Mouse (Mus musculus): ENCODE data around the gene Fam189b. TPM values are rescaled to one million over a fixed set of nuclear protein-coding genes. Genes with fewer than 3 reads are reported as not detected.

Gene Fam189b
- polyA plus RNA-seq, 1 experiment from 2014 or later = 35.4 TPM

- H3K27ac ChIP-seq (ENCODE audit: low read depth, low read length) = no peak overlapping the region
- no peak overlapping the region for H3K9ac ChIP-seq (ENCODE audit: low read depth, low read length)
- H3K4me3 ChIP-seq (ENCODE audit: low read length) = no peak overlapping the region
- H3K27me3 ChIP-seq (replicated peaks; ENCODE audit: control insufficient read depth, insufficient read depth, low read length) = no peaks in the 10 kb centered on the region
- no peak for ATAC-seq
- peaks cover 40% of the 10 kb centered on the region for H3K4me1 ChIP-seq (ENCODE audit: control insufficient read depth, insufficient read depth, low read depth, low read length)
- H3K4me2 ChIP-seq (ENCODE audit: low read length) = no peak overlapping the region
- WGBS = 64% methylated on average over 4 of the region's 4 CpGs
- no peaks in the 10 kb centered on the region for H3K9me3 ChIP-seq (ENCODE audit: control insufficient read depth, low read length)
- H3K36me3 ChIP-seq (ENCODE audit: control insufficient read depth, insufficient read depth, low read length) = peaks cover 12% of the 10 kb centered on the region
Measured at GRCm38 (mm10) chr3:89229276-89229675, 46.3 kb downstream of the Fam189b start.

- 91% methylated on average over 2 of the region's 2 CpGs for WGBS
- H3K9ac ChIP-seq (ENCODE audit: low read depth, low read length) = no peak overlapping the region
- H3K4me3 ChIP-seq (ENCODE audit: low read length) = no peak overlapping the region
- H3K27ac ChIP-seq (ENCODE audit: low read depth, low read length) = no peak overlapping the region
- no peak for ATAC-seq
- H3K27me3 ChIP-seq (replicated peaks; ENCODE audit: control insufficient read depth, insufficient read depth, low read length) = no peaks in the 10 kb centered on the region
- no peak overlapping the region for H3K4me2 ChIP-seq (ENCODE audit: low read length)
- peaks cover 22% of the 10 kb centered on the region for H3K36me3 ChIP-seq (ENCODE audit: control insufficient read depth, insufficient read depth, low read length)
- H3K9me3 ChIP-seq (ENCODE audit: control insufficient read depth, low read length) = no peaks in the 10 kb centered on the region
- H3K4me1 ChIP-seq (ENCODE audit: control insufficient read depth, insufficient read depth, low read depth, low read length) = peaks cover 28% of the 10 kb centered on the region
Measured at GRCm38 (mm10) chr3:89230561-89230960, 47.6 kb downstream of the Fam189b start.

- H3K36me3 ChIP-seq (ENCODE audit: control insufficient read depth, insufficient read depth, low read length) = peaks cover 24% of the 10 kb centered on the region
- H3K27ac ChIP-seq (ENCODE audit: low read depth, low read length) = no peak overlapping the region
- peaks cover 26% of the 10 kb centered on the region for H3K4me1 ChIP-seq (ENCODE audit: control insufficient read depth, insufficient read depth, low read depth, low read length)
- H3K27me3 ChIP-seq (replicated peaks; ENCODE audit: control insufficient read depth, insufficient read depth, low read length) = no peaks in the 10 kb centered on the region
- H3K4me2 ChIP-seq (ENCODE audit: low read length) = no peak overlapping the region
- 75% methylated on average over 7 of the region's 7 CpGs for WGBS
- H3K4me3 ChIP-seq (ENCODE audit: low read length) = no peak overlapping the region
- no peaks in the 10 kb centered on the region for H3K9me3 ChIP-seq (ENCODE audit: control insufficient read depth, low read length)
- ATAC-seq = no peak
- no peak overlapping the region for H3K9ac ChIP-seq (ENCODE audit: low read depth, low read length)
Measured at GRCm38 (mm10) chr3:89231345-89231744, 48.4 kb downstream of the Fam189b start.

- peaks cover 29% of the 10 kb centered on the region for H3K36me3 ChIP-seq (ENCODE audit: control insufficient read depth, insufficient read depth, low read length)
- WGBS = 77% methylated on average over 16 of the region's 16 CpGs
- H3K4me3 ChIP-seq (ENCODE audit: low read length) = no peak overlapping the region
- no peaks in the 10 kb centered on the region for H3K27me3 ChIP-seq (replicated peaks; ENCODE audit: control insufficient read depth, insufficient read depth, low read length)
- H3K9ac ChIP-seq (ENCODE audit: low read depth, low read length) = no peak overlapping the region
- no peak for ATAC-seq
- H3K27ac ChIP-seq (ENCODE audit: low read depth, low read length) = no peak overlapping the region
- H3K9me3 ChIP-seq (ENCODE audit: control insufficient read depth, low read length) = no peaks in the 10 kb centered on the region
- H3K4me2 ChIP-seq (ENCODE audit: low read length) = no peak overlapping the region
- peaks cover 22% of the 10 kb centered on the region for H3K4me1 ChIP-seq (ENCODE audit: control insufficient read depth, insufficient read depth, low read depth, low read length)
Measured at GRCm38 (mm10) chr3:89231772-89232275, 48.9 kb downstream of the Fam189b start.

- H3K4me3 ChIP-seq (ENCODE audit: low read length) = no peak overlapping the region
- H3K27me3 ChIP-seq (replicated peaks; ENCODE audit: control insufficient read depth, insufficient read depth, low read length) = no peaks in the 10 kb centered on the region
- no peak for ATAC-seq
- H3K9me3 ChIP-seq (ENCODE audit: control insufficient read depth, low read length) = no peaks in the 10 kb centered on the region
- no peak overlapping the region for H3K9ac ChIP-seq (ENCODE audit: low read depth, low read length)
- peaks cover 14% of the 10 kb centered on the region for H3K4me1 ChIP-seq (ENCODE audit: control insufficient read depth, insufficient read depth, low read depth, low read length)
- peaks cover 35% of the 10 kb centered on the region for H3K36me3 ChIP-seq (ENCODE audit: control insufficient read depth, insufficient read depth, low read length)
- H3K4me2 ChIP-seq (ENCODE audit: low read length) = no peak overlapping the region
- WGBS = 80% methylated on average over 6 of the region's 6 CpGs
- H3K27ac ChIP-seq (ENCODE audit: low read depth, low read length) = no peak overlapping the region
Measured at GRCm38 (mm10) chr3:89232614-89233013, 49.7 kb downstream of the Fam189b start.

GRCm38 (mm10) chr3:89233562-89234110, 50.7 kb downstream of the Fam189b start:
- H3K27me3 ChIP-seq (replicated peaks; ENCODE audit: control insufficient read depth, insufficient read depth, low read length) = no peaks in the 10 kb centered on the region
- ATAC-seq = no peak
- no peak overlapping the region for H3K4me2 ChIP-seq (ENCODE audit: low read length)
- WGBS = 74% methylated on average over 14 of the region's 14 CpGs
- H3K36me3 ChIP-seq (ENCODE audit: control insufficient read depth, insufficient read depth, low read length) = peaks cover 44% of the 10 kb centered on the region
- peaks cover 4% of the 10 kb centered on the region for H3K4me1 ChIP-seq (ENCODE audit: control insufficient read depth, insufficient read depth, low read depth, low read length)
- no peaks in the 10 kb centered on the region for H3K9me3 ChIP-seq (ENCODE audit: control insufficient read depth, low read length)
- H3K27ac ChIP-seq (ENCODE audit: low read depth, low read length) = no peak overlapping the region
- H3K9ac ChIP-seq (ENCODE audit: low read depth, low read length) = no peak overlapping the region
- H3K4me3 ChIP-seq (ENCODE audit: low read length) = no peak overlapping the region

- no peak for ATAC-seq
- Histone ChIP-seq H3K9ac (ENCODE audit: low read depth, low read length) (no peak overlapping the region), H3K4me3 (ENCODE audit: low read length) (no peak overlapping the region), H3K9me3 (ENCODE audit: control insufficient read depth, low read length) (no peaks in the 10 kb centered on the region), H3K27me3 (replicated peaks; ENCODE audit: control insufficient read depth, insufficient read depth, low read length) (no peaks in the 10 kb centered on the region), H3K4me1 (ENCODE audit: control insufficient read depth, insufficient read depth, low read depth, low read length) (no peaks in the 10 kb centered on the region; the same call in 1 of the 2 replicates), H3K27ac (ENCODE audit: low read depth, low read length) (no peak overlapping the region), H3K4me2 (ENCODE audit: low read length) (no peak overlapping the region), H3K36me3 (ENCODE audit: control insufficient read depth, insufficient read depth, low read length) (peaks cover 64% of the 10 kb centered on the region)
- WGBS = 96% methylated on average over 10 of the region's 10 CpGs
Measured at GRCm38 (mm10) chr3:89236516-89236915, 53.6 kb downstream of the Fam189b start.

- no peak for ATAC-seq
- 92% methylated on average over 21 of the region's 21 CpGs for WGBS
- Histone ChIP-seq H3K4me3 (ENCODE audit: low read length) (no peak overlapping the region), H3K4me1 (ENCODE audit: control insufficient read depth, insufficient read depth, low read depth, low read length) (peaks cover 5% of the 10 kb centered on the region; the same call in 1 of the 2 replicates), H3K4me2 (ENCODE audit: low read length) (no peak overlapping the region), H3K9ac (ENCODE audit: low read depth, low read length) (no peak overlapping the region), H3K36me3 (ENCODE audit: control insufficient read depth, insufficient read depth, low read length) (peaks cover 73% of the 10 kb centered on the region), H3K9me3 (ENCODE audit: control insufficient read depth, low read length) (no peaks in the 10 kb centered on the region), H3K27ac (ENCODE audit: low read depth, low read length) (no peak overlapping the region), H3K27me3 (replicated peaks; ENCODE audit: control insufficient read depth, insufficient read depth, low read length) (no peaks in the 10 kb centered on the region)
Measured at GRCm38 (mm10) chr3:89237682-89238081, 54.7 kb downstream of the Fam189b start.

GRCm38 (mm10) chr3:89238494-89238893, 55.6 kb downstream of the Fam189b start:
- no peak overlapping the region for H3K27ac ChIP-seq (ENCODE audit: low read depth, low read length)
- ATAC-seq = no peak
- no peaks in the 10 kb centered on the region for H3K27me3 ChIP-seq (replicated peaks; ENCODE audit: control insufficient read depth, insufficient read depth, low read length)
- H3K9me3 ChIP-seq (ENCODE audit: control insufficient read depth, low read length) = no peaks in the 10 kb centered on the region
- H3K4me3 ChIP-seq (ENCODE audit: low read length) = no peak overlapping the region
- peaks cover 68% of the 10 kb centered on the region for H3K36me3 ChIP-seq (ENCODE audit: control insufficient read depth, insufficient read depth, low read length)
- H3K9ac ChIP-seq (ENCODE audit: low read depth, low read length) = no peak overlapping the region
- WGBS = 74% methylated on average over 8 of the region's 12 CpGs
- H3K4me2 ChIP-seq (ENCODE audit: low read length) = no peak overlapping the region
- peaks cover 8% of the 10 kb centered on the region for H3K4me1 ChIP-seq (ENCODE audit: control insufficient read depth, insufficient read depth, low read depth, low read length)
